Mouse (Mus musculus) MEL (cell line): ENCODE results near the gene Usf1. TPM values are rescaled to one million over a fixed set of nuclear protein-coding genes. Genes with fewer than 3 reads are reported as not detected.

Experiments used
- DNase-seq: peaks from one replicate; pipeline ENCODE4 v3.0.0; 2011; ENCODE audit warnings: low read depth, low spot score
- H3K27ac ChIP-seq: 2 replicates; pipeline ENCODE4 v1.5.1; 2012; ENCODE audit warnings: low read depth, mild to moderate bottlenecking, control low read depth, low read length, moderate library complexity; ENCODE audit not compliant: control insufficient read depth
- H3K27me3 ChIP-seq, 2 experiments: fragments of 150-350 bp in 1 of 2; sonication (generic) in 1 of 2; 2 replicates each; pipeline ENCODE4 v1.6.1; 2012; ENCODE audit warnings: low read length in 2 of 2, mild to moderate bottlenecking in 2 of 2, improper control_type of control experiment in 1 of 2, moderate library complexity in 1 of 2; ENCODE audit not compliant: insufficient read depth in 2 of 2, control insufficient read depth in 1 of 2
- H3K36me3 ChIP-seq, 2 experiments: 2 replicates each; pipeline ENCODE4 v1.6.1; 2012 to 2014; ENCODE audit warnings: low read length in 2 of 2, improper control_type of control experiment in 1 of 2, inconsistent platforms in 1 of 2, mild to moderate bottlenecking in 1 of 2; ENCODE audit not compliant: insufficient read depth in 2 of 2, control insufficient read depth in 1 of 2
- H3K4me1 ChIP-seq, 2 experiments: fragments of 150-350 bp in 1 of 2; sonication (generic) in 1 of 2; 2 replicates each; pipeline ENCODE4 v1.6.1; 2012; ENCODE audit warnings: low read length in 2 of 2, improper control_type of control experiment in 1 of 2, mild to moderate bottlenecking in 1 of 2; ENCODE audit not compliant: insufficient read depth in 2 of 2, control insufficient read depth in 1 of 2
- H3K4me3 ChIP-seq, 2 experiments: fragments of 150-350 bp in 1 of 2; sonication (generic) in 1 of 2; 2 replicates each; pipeline ENCODE4 v1.5.1; 2012; ENCODE audit warnings: low read depth in 2 of 2, low read length in 2 of 2, mild to moderate bottlenecking in 2 of 2, moderate library complexity in 2 of 2, control low read depth in 1 of 2, improper control_type of control experiment in 1 of 2; ENCODE audit not compliant: control insufficient read depth in 1 of 2, insufficient read depth in 1 of 2
- H3K79me2 ChIP-seq: 2 replicates; pipeline ENCODE4 v1.6.1; 2012; ENCODE audit warnings: mild to moderate bottlenecking, low read length, moderate library complexity; ENCODE audit not compliant: control insufficient read depth, poor library complexity, insufficient read depth
- H3K9ac ChIP-seq: 2 replicates; pipeline ENCODE4 v1.6.1; 2012; ENCODE audit warnings: low read depth, mild to moderate bottlenecking, control low read depth, low read length, moderate library complexity; ENCODE audit not compliant: control insufficient read depth, poor library complexity, severe bottlenecking
- H3K9me3 ChIP-seq: fragments of 150-350 bp; sonication (generic); replicated peaks from 2 replicates; pipeline ENCODE4 v1.6.1; 2012; ENCODE audit warnings: mild to moderate bottlenecking, low read length, improper control_type of control experiment, moderate library complexity; ENCODE audit not compliant: insufficient read depth
- CHD1 ChIP-seq: IDR thresholded peaks from 2 replicates; pipeline ENCODE4 v1.6.1; 2012; ENCODE audit warnings: low read depth, mild to moderate bottlenecking, inconsistent platforms, low read length, improper control_type of control experiment
- CHD2 ChIP-seq: IDR thresholded peaks from 2 replicates; pipeline ENCODE4 v1.6.1; 2011; ENCODE audit warnings: low read length, improper control_type of control experiment
- EP300 ChIP-seq, 2 experiments: IDR thresholded peaks; 2 replicates each; pipeline ENCODE4 v1.6.1; 2011; ENCODE audit warnings: improper control_type of control experiment in 2 of 2, low read length in 2 of 2, low read depth in 1 of 2, mild to moderate bottlenecking in 1 of 2
- ETS1 ChIP-seq: IDR thresholded peaks from 2 replicates; pipeline ENCODE4 v1.6.1; 2012; ENCODE audit warnings: low read depth, mild to moderate bottlenecking, inconsistent platforms, low read length, improper control_type of control experiment, moderate library complexity
- GABPA ChIP-seq: IDR thresholded peaks from 2 replicates; pipeline ENCODE4 v1.6.1; 2012; ENCODE audit warnings: low read depth, mild to moderate bottlenecking, inconsistent platforms, low read length, improper control_type of control experiment, moderate library complexity
- HCFC1 ChIP-seq: IDR thresholded peaks from 2 replicates; pipeline ENCODE4 v1.6.1; 2012; ENCODE audit warnings: low read depth, mild to moderate bottlenecking, inconsistent platforms, low read length, improper control_type of control experiment, moderate library complexity
- KAT2A ChIP-seq: conservative IDR thresholded peaks from 2 replicates; pipeline ENCODE4 v1.6.1; 2012; ENCODE audit warnings: low read depth, low read length, improper control_type of control experiment, inconsistent platforms
- MAFK ChIP-seq: IDR thresholded peaks from 2 replicates; pipeline ENCODE4 v1.6.1; 2011; ENCODE audit warnings: low read depth, mild to moderate bottlenecking, low read length, improper control_type of control experiment, borderline replicate concordance
- MEF2A ChIP-seq: IDR thresholded peaks from 2 replicates; pipeline ENCODE4 v1.6.1; 2014; ENCODE audit warnings: low read depth, mild to moderate bottlenecking, inconsistent platforms, low read length, improper control_type of control experiment; ENCODE audit not compliant: poor library complexity, insufficient replicate concordance, severe bottlenecking; ENCODE audit errors: extremely low read depth
- NRF1 ChIP-seq: IDR thresholded peaks from 2 replicates; pipeline ENCODE4 v1.6.1; 2014; ENCODE audit warnings: low read depth, mild to moderate bottlenecking, inconsistent platforms, low read length, improper control_type of control experiment, moderate library complexity; ENCODE audit not compliant: poor library complexity, insufficient read depth, severe bottlenecking
- POLR2A ChIP-seq, 2 experiments: IDR thresholded peaks; 2 replicates each; pipeline ENCODE4 v1.6.1; 2011 to 2012; ENCODE audit warnings: low read length in 2 of 2, mild to moderate bottlenecking in 2 of 2, control low read depth in 1 of 2, improper control_type of control experiment in 1 of 2, low read depth in 1 of 2, moderate library complexity in 1 of 2; ENCODE audit not compliant: control insufficient read depth in 1 of 2, insufficient read depth in 1 of 2, poor library complexity in 1 of 2
- POLR2AphosphoS2 ChIP-seq: IDR thresholded peaks from 2 replicates; pipeline ENCODE4 v1.6.1; 2011; ENCODE audit warnings: low read length, improper control_type of control experiment
- SIN3A ChIP-seq: IDR thresholded peaks from 2 replicates; pipeline ENCODE4 v1.6.1; 2012; ENCODE audit warnings: low read length, improper control_type of control experiment, inconsistent platforms
- SMC3 ChIP-seq: IDR thresholded peaks from 2 replicates; pipeline ENCODE4 v1.6.1; 2011; ENCODE audit warnings: low read depth, low read length, improper control_type of control experiment
- TAL1 ChIP-seq: IDR thresholded peaks from 2 replicates; pipeline ENCODE4 v1.6.1; 2012; ENCODE audit warnings: mild to moderate bottlenecking, inconsistent platforms, low read length, moderate library complexity, mixed read lengths
- TBP ChIP-seq: IDR thresholded peaks from 2 replicates; pipeline ENCODE4 v1.8.0; 2011; ENCODE audit warnings: low read depth, low read length, improper control_type of control experiment
- TCF12 ChIP-seq: IDR thresholded peaks from 2 replicates; pipeline ENCODE4 v1.6.1; 2014; ENCODE audit warnings: low read depth, mild to moderate bottlenecking, inconsistent platforms, low read length, improper control_type of control experiment, moderate library complexity
- USF1 ChIP-seq: IDR thresholded peaks from 2 replicates; pipeline ENCODE4 v1.6.1; 2014; ENCODE audit warnings: low read depth, mild to moderate bottlenecking, inconsistent platforms, low read length, improper control_type of control experiment, moderate library complexity
- ZKSCAN1 ChIP-seq: IDR thresholded peaks from 2 replicates; pipeline ENCODE4 v1.6.1; 2012; ENCODE audit warnings: low read depth, mild to moderate bottlenecking, inconsistent platforms, low read length, improper control_type of control experiment, moderate library complexity
- polyA plus RNA-seq, 2 experiments: library from polyadenylated mRNA; stranded (reverse) in 1 of 2; unstranded in 1 of 2; fragments of >175 nt in 1 of 2; fragments of >200 nt in 1 of 2; gene quantifications; 2 replicates each; pipeline versions ENCODE4 v1.2.1 to v1.2.4; 2012; ENCODE audit warnings: low replicate concordance in 2 of 2, low read depth in 1 of 2; ENCODE audit not compliant: insufficient read length in 2 of 2, insufficient read depth in 1 of 2, missing spikeins in 1 of 2
- total RNA-seq: library from RNA; depleted of rRNA; stranded (reverse); fragments of 300-350 nt; gene quantifications from 2 replicates; pipeline ENCODE4 v1.2.3, GENCODE M21; 2012

The Usf1 gene
- total and polyA plus RNA-seq, 3 experiments = 55.0 to 56.0 TPM; not detected in 1

DNA sequence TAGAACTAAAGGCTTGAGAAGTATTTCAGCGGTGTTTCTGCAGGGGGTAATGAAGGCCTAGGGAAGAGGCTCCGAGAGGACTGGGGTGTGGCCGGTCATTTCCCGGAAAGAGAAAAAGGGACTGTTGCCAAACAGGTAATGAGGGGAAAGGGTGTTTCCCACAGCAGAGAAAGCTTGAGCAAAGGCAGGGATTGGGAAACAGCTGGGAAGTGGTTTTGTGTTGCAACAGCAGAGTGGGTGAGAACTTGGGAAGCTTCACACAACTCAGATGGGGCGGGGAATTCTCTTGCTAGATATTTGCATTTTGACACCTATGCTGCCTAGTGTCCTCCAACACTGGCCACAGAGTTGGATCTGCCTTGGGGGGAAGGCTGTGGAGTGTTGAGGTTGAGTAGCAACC lies 41.8 kb downstream of the Usf1 start:
- no peak for DNase-seq
- Histone ChIP-seq H3K9me3 (no peaks in the 10 kb centered on the region), H3K9ac (no peak overlapping the region), H3K4me3 (no peak overlapping the region), H3K27ac (no peak overlapping the region), H3K36me3 (no peaks in the 10 kb centered on the region), H3K27me3 (peaks cover 0 to 4% of the 10 kb centered on the region in 2 experiments; a peak in 2 of 4 replicates), H3K4me1 (no peaks in the 10 kb centered on the region), H3K79me2 (no peaks in the 10 kb centered on the region)
- TF ChIP-seq SIN3A (no peak), ZKSCAN1 (no peak), TCF12 (no peak), TBP (no peak), ETS1 (no peak), CHD1 (no peak), NRF1 (no peak), POLR2A (IDR thresholded peaks at IDR 0.05; ENCODE audit: control insufficient read depth in 1 of 2, insufficient read depth in 1 of 2, low read depth in 1 of 2, low read length in 2 of 2, poor library complexity in 1 of 2) (no peak), EP300 (IDR thresholded peaks at IDR 0.05; ENCODE audit: low read depth in 1 of 2, low read length in 2 of 2) (no peak), USF1 (no peak), TAL1 (no peak), KAT2A (no peak), HCFC1 (no peak), GABPA (no peak), CHD2 (no peak), MAFK (no peak), MEF2A (no peak)

DNA sequence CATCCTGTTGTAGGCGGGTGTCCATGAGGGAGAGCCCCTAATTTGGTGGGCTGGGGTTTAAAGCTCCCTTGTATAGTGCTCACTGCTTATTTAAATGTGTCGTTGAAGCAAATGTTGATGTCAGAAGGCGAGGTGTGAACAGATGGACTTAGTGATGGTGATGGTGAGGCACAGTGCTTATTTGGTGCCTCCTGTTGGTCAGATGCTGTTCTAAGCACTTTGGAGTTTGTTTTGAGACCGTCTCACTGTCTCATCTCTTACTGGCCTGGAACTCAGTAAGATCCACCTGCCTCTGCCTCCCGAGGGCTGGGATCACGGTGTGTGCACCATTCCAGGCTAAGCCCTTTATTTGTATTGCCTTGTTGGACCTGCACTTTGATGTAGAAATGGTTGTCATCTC lies 43.8 kb downstream of the Usf1 start:
- no peak overlapping the region for H3K4me3 ChIP-seq
- H3K9ac ChIP-seq = no peak overlapping the region
- H3K9me3 ChIP-seq = no peaks in the 10 kb centered on the region
- H3K36me3 ChIP-seq = no peaks in the 10 kb centered on the region
- H3K27ac ChIP-seq = no peak overlapping the region
- no peak for TF ChIP-seq CHD2
- 0 out of 2 replicates have a peak, but pooled peaks have one; percentile 10 for TF ChIP-seq SMC3
- no peak for TF ChIP-seq ETS1
- no peak for TF ChIP-seq HCFC1
- no peak for TF ChIP-seq POLR2AphosphoS2
- no peak for DNase-seq
- no peaks in the 10 kb centered on the region for H3K4me1 ChIP-seq
- H3K79me2 ChIP-seq = no peaks in the 10 kb centered on the region
- peaks cover 0 to 4% of the 10 kb centered on the region in 2 experiments; a peak in 2 of 4 replicates for H3K27me3 ChIP-seq
